Mouse (Mus musculus) thymus, adult 18-20 months (tissue): ENCODE measurements around the gene Gm7879.

Experiments used
- DNase-seq, 2 experiments: peaks; one replicate each; pipeline ENCODE4 v3.0.0; 2022; ENCODE audit warnings: mixed read lengths in 2 of 2

Gene Gm7879

DNA sequence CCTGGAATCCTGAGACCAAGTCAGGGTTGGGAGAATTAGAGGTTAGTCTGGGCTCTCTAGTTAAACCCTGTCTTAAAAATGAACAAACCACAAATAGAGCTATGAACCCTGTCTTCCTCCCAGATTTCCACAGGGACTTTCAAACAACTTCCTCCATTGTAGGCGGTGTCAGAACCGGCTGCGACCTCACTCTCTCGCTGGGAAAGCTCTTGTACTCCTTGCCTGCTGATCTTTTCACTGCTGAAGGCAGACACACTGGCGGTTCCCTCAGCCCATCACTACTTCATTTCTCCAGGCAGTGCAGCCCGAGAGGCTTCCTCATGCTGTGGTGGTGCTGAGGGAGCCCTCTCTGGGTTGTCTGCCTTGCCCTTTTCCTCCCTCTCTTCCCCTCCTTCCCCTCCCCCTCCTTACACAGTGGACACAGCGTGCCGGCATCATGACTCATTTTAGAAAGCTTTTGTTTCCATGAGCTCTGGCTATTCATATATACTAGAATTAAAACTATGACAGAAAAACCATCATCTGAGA, 35.9 kb downstream of the Gm7879 start:
- peak; percentile 24 to 28 for DNase-seq

DNA sequence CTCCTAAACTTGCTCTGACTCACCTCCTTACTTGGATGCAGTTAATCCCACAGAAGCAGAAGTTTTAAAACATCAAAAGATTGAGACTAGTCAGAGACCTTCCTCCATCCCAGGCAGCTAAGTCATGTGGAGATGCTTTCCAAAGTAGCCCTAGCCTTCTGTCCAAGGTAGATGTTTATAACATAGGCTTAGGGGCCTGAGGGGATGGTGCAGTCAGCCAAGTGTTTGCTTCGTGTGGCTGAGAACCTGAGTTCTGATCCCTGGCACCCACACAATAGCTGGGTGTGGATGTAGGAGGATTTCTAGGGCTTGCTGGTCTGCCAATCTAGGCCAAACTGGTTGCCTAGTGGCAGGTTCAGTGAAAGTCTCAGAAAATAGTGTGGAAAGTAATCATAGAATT, 40.3 kb downstream of the Gm7879 start:
- DNase-seq, result no peak

DNA sequence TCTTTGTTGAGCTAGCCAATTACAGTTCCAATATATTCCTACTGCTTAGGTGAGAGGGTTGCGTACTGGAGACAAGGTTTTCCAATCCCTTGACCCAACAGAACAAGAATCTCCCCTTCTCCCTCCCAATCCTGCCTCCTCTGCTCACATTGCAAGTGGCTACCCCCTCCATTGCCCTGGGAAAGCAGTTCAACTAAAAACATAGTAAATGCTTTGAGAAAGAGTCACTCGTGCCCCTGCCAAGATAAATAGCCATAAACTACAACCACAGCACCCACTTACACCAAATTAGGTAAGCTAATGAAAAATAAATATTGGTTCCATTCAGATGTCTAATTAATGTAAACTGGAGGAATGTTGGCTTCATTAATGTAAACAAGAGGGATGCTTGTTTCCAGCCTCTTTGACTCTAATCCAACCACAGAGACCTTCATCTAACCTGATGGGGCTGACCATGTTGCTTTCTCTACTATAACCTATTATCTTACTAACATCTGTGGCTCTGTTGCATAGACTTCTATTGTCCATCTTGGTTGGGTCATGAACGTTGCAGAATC, 47.0 kb downstream of the Gm7879 start:
- no peak for DNase-seq

DNA sequence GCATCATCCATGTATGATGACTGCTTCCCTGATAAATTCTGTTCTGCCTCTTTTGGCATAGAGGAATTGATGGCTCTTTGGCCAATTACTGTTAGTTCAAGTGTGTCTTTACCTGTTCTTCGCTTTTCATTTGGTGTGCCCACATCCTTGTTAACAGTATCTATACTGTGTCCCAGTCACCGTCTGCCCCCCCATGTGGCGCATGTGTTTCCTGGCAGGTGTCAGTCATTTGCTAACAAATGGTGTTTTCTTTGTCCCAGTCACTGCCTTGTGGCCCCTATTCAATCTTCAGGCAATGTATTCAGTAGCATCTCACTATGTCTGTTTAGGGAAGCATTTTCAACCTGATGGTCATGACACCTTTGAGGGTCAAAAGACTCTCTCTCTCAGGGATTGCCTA, 48.1 kb downstream of the Gm7879 start:
- no peak for DNase-seq
